Mouse (Mus musculus): Measurements from ENCODE around the gene Gal3st3.
A peak's percentile ranks its signal among the peaks of the same experiment; 100 is the strongest.
"Not testable (repeated sequence)": the region's sequence is repeated elsewhere in the genome, so short reads cannot be mapped to it uniquely, and the experiment has no call there.

Gal3st3 gene

DNA sequence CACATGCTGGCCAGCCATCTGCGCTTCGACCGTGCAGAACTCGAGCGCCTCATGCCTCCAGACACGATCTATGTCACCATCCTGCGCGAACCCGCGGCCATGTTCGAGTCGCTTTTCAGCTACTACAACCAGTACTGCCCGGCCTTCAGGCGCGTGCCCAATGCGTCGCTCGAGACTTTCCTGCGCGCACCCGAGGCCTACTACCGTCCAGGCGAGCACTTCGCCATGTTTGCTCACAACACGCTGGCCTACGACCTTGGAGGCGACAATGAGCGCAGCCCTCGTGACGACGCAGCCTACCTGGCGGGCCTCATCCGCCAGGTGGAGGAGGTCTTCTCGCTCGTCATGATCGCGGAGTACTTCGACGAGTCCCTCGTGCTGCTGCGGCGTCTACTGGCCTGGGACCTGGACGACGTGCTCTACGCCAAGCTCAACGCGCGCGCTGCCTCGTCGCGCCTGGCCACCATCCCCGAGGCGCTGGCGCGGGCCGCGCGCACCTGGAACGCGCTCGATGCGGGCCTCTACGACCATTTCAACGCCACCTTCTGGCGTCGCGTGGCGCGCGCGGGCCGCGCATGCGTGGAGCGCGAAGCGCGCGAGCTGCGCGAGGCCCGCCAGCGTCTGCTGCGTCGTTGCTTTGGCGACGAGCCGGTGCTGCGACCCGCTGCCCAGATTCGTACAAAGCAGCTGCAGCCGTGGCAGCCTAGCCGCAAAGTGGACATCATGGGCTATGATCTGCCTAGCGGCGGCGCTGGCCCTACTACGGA is 9.0 kb downstream of the Gal3st3 start:
- DNase-seq (ENCODE audit: low read depth, low spot score), result no peak

DNA sequence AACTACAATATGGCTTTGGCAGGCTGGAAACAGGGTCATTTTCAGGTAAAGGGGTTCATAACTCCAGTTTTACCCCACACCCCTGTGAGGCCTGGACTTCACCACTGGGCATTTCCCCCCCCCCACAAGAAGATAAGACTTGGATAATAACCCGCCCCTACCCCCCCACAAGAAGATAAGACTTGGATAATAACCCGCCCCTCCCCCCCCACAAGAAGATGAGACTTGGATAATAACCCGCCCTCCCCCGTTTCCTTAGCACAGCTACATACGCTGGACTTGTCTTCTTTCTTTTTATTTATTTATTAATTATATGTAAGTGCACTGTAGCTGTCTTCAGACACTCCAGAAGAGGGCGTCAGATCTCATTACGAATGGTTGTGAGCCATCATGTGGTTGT is 10.9 kb downstream of the Gal3st3 start:
- DNase-seq (ENCODE audit: low read depth, low spot score), result peak; percentile 61

DNA sequence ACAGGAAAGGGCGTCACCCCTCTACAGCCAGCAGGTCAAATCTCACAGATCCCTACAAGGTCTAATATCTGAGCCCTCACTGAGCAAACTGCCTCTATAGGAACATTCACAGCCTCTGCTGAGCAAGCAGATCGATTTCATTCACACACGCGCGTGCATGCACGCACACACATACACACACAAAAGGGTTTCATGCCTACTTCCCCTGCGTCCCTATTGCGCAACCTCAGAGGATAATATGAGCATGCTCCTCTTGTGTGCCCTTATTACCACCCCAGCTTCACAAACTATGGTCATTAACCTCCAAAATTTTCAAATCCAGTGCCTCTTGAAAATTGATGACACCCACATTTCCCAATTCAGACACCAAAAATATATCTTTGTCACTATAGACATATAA is 15.1 kb downstream of the Gal3st3 start:
- DNase-seq (ENCODE audit: low read depth, low spot score), result no peak

DNA sequence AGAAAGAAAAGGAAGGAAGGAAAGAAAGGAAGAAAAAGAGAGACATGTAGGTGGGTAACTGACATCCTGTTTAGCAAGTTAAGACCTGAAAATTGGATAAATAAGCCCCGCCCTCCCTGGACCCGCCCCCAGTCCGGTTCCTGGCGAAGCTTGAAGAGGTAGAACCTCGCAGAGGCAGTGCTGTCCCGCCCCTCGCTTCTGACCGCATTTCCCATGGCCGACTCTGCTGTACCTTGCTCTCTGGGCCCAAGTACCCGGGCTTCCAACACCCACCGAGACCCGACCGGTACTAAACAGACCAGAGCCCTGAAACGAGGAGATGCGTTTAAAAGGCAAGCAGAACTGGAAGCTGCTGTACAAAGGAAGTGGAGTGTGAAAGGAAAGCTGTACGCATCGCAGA is 25.7 kb downstream of the Gal3st3 start:
- DNase-seq (ENCODE audit: low read depth, low spot score), result no peak

DNA sequence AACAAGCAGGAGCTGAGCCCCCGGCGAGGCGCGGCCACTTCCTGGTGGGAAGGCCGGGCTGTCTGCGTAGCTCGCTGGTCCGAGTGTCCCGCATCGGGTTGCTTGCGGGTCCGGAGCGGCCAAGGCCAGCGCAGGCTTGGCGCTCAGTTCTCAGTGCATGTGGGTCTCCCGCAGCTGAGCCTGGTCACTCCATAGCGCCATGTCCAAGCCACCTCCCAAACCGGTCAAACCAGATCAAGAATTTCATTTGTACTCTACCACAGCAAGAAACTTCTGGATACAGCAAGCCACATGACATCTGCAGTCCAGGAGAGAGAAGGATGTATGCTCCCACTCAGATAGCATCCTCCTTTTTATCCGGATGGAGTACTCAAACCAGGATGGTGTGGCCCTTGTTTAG is 29.8 kb downstream of the Gal3st3 start:
- no peak for DNase-seq (ENCODE audit: low read depth, low spot score)

DNA sequence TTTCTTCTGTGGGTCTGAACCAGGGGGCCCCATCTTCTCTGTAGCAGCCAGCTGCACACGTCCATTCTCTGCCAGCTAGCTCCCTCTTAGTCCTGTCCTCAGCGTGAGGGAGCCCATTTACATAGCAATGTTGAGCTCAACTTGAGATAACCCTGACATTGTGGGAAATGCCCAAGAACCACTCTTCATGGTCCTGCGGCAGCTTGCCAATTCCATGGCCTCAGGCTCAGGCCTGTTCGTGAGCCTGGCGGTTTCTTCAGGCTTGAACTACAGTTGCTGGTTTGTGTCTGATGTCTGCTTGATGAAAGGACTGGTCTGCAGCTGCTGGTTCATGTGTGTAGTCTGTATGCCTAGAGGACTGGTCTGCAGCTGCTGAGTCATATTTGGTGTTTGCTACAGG is 36.6 kb downstream of the Gal3st3 start:
- no peak for DNase-seq (ENCODE audit: low read depth, low spot score)

DNA sequence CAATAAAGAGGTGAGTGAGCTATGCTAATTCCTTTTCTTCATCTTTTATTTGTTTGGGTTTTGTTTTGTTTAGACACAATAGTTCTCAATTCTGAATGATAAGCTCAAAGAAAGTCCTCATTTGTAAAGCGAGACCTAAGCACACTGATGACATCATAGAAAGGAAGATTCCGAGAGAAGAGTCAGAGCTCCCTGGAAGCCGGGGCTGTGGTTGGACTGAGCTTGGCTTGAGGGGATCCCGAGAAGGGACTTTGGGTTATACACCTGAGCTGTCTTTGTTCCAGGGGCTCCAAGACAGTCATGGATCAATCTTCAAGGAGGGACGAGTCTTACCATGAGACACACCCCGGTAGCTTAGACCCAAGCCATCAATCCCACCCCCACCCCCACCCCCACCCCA is 37.3 kb downstream of the Gal3st3 start, which contains the start of gene Catsper1:
Gene Catsper1 (plus strand): TSS at position 301 of the 400 bp plus-strand sequence.
- no peak for DNase-seq (ENCODE audit: low read depth, low spot score)

DNA sequence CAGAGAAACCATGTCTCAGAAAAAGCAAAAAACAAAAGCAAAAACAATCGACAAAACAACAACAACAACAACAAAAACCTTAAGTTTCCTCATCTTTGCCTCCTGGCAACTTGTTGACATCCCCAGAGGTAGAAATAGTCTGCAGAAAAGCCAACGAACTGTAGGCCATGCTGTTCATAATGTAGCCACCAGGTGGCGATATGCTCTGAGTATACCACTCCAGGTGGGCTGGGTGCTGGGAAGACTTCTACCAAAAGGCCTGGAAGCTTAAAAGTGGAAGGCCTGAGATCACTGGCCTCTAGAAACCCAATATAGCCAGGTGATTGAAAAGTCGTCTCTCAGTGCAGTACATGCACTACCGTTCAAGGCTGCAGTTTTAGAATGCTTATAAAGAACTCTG is 39.8 kb downstream of the Gal3st3 start:
- peak; percentile 58 for DNase-seq (ENCODE audit: low read depth, low spot score)

DNA sequence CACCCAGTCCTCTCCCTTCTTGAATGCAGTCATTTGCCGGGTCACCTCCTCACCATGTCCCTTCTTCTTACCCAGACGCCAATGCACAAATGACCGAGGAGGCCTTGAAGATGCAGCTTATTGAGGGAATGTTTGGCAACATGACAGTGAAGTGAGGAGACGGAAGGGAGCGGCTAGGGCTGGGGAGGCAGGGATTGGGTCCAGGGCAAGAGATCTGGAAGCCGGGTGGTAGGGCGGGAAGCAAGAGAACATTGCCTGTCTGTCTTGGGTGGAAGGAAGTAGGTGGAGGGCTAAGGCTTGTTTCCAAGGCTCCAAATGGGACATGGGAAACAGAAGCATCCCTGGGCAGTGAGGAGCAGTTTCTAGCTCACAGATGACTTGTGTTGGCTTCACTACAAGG is 43.2 kb downstream of the Gal3st3 start:
- no peak for DNase-seq (ENCODE audit: low read depth, low spot score)

DNA sequence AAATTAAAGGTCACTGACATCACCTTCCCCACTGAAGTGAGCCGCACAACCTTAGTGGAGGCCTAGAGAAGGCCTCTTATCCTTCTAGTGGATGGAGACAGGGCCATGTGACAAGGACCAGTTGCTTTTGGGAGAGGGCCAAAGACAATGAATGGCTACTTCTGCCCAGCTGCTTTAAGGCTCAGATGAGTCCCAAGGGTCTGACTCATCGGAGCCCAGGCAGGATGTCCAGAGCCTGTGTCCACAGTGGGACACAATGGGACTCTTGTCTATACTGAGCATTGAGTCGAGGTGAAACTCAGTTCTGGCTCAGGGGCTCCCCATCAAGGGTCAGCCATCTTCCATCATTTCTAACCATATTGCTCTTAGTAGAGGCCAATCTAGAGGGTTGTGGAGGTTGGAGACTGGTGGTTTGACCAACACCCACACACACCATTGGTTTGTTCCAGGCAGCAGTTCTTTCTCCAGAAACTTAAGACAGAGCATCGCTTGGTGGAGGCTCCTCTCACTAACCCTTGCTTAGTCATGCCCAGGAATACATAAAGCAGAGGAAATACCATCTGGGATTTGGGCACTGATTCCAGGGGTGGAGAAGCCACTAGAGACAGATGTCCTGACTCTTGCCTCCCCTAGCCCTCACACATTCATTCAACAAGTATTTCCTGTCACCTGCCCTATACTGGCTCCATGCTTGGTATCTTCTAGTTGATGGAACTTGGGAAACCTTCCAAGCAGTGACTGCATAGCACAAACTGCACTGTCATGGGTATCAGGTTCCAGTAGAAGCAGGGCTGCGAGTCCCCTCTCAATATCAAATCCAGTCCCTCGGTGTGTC is 47.4 kb downstream of the Gal3st3 start:
- no peak for DNase-seq (ENCODE audit: low read depth, low spot score)

DNA sequence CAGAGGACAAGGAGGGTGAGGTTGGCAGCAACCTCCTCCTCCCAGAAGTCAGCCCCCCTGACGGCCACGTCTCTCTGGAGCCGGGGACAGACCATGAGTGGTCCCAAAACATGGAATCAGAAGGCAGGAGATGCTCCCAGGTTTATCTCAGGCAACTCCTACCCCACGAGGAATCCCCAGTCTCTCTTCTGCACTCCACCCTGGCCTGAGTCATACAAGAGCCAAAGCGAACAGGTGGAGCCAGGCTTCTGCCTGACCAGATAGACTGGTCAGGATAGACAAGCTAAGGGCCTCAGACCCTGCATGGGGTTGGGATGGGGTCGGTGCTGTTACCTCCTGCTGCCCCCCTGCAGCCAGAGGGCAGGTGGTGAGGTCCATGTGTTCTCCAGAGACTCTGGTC is 49.9 kb downstream of the Gal3st3 start:
- DNase-seq (ENCODE audit: low read depth, low spot score), result no peak

DNA sequence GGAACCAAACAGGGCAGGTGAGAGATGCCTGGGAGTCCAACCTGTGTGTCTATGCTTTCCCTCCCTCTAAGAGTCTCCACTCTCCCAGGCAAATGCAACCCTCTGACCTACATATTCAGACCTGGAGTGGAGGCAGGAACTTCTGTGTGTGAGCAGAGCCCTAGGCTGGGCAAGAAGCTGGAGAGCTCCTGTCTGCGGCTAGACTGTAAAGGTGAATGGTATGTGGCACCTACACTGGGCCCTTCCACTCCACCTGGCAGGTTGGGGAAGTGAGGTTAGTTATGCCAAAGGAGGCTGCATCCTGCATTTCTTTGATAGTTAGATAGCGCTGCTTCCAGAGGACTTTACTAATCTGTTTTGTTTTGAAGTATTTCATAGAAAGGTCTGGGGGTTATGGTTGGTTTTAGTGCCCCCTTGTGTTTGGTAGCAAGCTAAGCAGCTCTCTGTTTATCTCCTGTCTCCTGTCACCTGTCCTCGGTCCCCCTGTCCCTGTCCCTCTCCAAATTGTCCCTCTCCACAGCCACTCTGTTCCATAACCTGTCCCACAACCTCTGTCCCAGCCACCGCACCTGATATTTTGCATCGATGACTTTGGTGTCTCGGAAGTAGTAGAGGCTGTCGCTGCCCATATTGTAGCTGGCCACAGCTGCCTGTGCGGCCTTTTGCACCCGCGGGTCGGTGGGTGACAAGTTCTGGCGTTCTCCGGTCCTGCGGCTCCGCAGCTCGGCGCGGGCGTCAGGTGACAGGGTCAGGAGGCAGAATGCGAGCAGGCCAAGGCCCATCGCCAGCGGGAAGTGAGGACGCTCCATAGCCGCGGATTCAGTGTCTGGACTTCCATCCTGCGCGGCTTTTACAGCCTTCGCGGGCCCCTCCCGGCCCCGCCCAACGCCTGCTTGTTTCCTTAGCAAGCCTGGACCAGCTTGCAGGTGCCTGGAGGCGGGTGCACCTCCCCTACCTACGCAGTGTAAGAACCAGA is 50.7 kb downstream of the Gal3st3 start:
- peak; percentile 17 for DNase-seq (ENCODE audit: low read depth, low spot score)

DNA sequence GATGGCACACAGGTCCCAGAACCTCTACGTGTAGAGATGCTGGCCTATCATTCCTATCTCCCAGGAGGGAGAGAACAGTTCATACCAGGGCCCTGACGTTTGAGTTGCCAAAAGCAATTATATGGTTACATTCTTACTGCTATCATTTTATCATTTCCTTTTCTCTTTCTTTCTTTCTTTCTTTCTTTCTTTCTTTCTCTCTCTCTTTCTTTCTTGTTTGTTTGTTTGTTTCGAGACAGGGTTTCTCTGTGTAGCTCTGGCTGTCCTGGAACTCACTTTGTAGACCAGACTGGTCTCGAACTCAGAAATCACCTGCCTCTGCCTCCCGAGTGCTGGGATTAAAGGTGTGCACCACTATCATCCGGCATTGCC is 51.4 kb downstream of the Gal3st3 start, which contains the start of gene Cst6:
Gene Cst6 (minus strand): TSS at position 73 of the 372 bp plus-strand sequence.
- not testable (repeated sequence) for DNase-seq (ENCODE audit: low read depth, low spot score)

DNA sequence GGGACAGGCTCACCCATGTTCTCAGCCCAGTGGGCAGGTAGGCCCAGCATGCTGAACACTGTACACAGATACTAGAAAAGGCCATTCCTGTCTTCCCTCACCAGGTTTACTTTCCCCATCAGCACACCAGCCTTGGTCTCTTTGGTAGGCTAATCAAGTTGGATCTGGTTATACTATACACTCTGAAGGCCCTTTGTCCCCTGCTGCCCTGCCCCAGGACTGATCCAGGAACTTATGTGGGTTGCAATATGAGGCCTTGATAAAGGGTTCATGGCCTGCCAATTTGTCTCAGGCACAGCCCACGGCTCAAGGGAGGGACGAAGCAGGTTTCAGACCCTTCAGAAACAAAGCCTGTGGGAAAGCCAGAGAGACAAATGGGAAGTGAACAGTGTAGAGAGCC is 55.5 kb downstream of the Gal3st3 start:
- no peak for DNase-seq (ENCODE audit: low read depth, low spot score)

DNA sequence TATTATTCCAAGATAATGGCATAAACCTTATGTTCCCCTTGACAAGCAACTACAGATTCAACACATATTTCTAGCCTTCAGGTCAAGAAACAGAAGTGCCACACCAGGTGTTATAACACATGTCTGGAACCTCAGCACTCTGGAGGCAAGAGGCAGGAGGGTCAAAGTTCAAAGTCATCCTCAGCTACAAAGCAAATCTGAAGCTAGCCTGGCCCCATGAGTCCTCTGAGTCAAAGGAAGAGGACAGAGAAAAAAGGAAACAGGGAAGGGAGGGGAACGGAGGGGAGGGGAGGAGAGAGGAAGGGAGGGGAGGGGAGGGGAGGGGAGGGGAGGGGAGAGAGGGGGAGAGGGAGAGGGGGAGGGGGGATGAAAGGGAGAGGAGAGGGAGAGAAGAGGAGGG is 57.9 kb downstream of the Gal3st3 start:
- no peak for DNase-seq (ENCODE audit: low read depth, low spot score)
